Mouse (Mus musculus): ENCODE results near the gene Slc6a20b. TPM values are rescaled to one million over a fixed set of nuclear protein-coding genes. Genes with fewer than 3 reads are reported as not detected.

Slc6a20b gene
- total and polyA plus RNA-seq, 2 experiments from 2014 or later = 0.55 to 0.60 TPM

DNA sequence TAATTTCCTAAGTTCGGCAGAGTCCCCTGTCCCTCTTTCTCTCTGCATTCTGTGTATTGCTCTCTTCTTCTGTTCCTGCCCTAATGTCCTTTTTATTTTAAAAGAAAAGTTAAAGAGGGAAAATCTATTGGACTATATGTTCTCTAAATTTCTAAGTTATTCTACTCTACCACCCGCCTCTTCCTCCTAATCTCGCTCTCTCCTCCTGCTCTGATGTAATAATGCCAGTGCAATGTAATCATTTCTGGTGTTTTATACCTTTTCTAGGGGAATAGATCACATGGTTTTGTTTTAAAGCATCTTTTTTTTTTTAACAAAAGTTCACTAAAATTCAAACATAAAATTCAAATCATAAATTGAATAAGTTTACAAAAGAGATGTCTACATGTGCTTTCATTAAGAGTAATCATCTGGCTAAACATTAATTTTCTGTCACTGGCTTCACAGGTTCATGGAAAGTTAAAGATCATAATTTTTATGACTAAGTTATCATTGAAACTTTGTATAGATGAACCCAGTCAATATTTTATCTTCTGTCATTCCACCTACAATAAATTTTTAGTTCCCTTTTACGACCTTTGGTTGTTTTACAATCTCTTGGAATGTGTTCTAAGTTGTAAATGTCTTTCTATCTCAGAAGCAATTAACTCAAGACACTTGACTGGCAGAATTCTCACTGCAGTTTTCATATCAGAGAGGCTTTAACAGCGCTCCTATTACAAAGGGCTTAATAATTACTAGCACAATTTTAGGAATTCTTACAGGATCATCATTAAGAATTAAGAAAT lies 11.9 kb downstream of the Slc6a20b start:
- H3K9me3 ChIP-seq (ENCODE audit: low read length) = no peaks in the 10 kb centered on the region
- DNase-seq (ENCODE audit: low spot score) = no peak
- no peak overlapping the region for H3K4me3 ChIP-seq (ENCODE audit: low read depth, low read length)
- 90% methylated on average over 5 of the region's 5 CpGs for WGBS
- no peak overlapping the region for H3K27ac ChIP-seq (ENCODE audit: low read depth, low read length)
- H3K4me2 ChIP-seq (ENCODE audit: low read depth, low read length, poor library complexity, severe bottlenecking) = no peak overlapping the region
- H3K9ac ChIP-seq (replicated peaks; ENCODE audit: low read length, poor library complexity, severe bottlenecking) = no peak overlapping the region
- ATAC-seq (ENCODE audit: low FRiP score) = no peak
- no peak for TF ChIP-seq CTCF (IDR thresholded peaks at IDR 0.05)
- H3K4me1 ChIP-seq (ENCODE audit: insufficient read depth, low read length) = no peaks in the 10 kb centered on the region
- no peaks in the 10 kb centered on the region for H3K27me3 ChIP-seq (ENCODE audit: insufficient read depth, low read length)
- no peaks in the 10 kb centered on the region for H3K36me3 ChIP-seq (ENCODE audit: insufficient read depth, low read length)

DNA sequence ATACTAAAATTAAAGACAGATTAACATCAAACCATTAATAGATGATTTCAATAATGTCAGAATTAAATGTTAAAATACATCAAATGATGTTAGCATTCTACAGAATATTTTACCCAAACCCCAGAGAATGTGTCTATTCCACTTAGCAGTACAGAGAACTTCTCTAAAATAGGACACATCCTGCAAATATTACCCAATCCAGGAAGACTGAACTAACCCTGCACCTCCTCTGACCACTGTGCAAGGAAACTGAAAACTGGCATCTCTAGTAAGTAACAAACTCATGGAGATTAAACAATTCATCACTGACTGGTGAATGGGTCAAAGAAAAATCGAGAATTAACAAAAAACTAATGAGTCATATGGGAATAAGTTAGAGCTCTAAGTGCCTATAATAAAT lies 30.8 kb downstream of the Slc6a20b start:
- no peak for TF ChIP-seq CTCF (IDR thresholded peaks at IDR 0.05)
- H3K9ac ChIP-seq (replicated peaks; ENCODE audit: low read length, poor library complexity, severe bottlenecking) = no peak overlapping the region
- no peaks in the 10 kb centered on the region for H3K4me1 ChIP-seq (ENCODE audit: insufficient read depth, low read length)
- H3K27me3 ChIP-seq (ENCODE audit: insufficient read depth, low read length) = no peaks in the 10 kb centered on the region
- H3K9me3 ChIP-seq (ENCODE audit: low read length) = no peaks in the 10 kb centered on the region
- no peak overlapping the region for H3K27ac ChIP-seq (ENCODE audit: low read depth, low read length)
- H3K4me3 ChIP-seq (ENCODE audit: low read depth, low read length) = no peak overlapping the region
- H3K4me2 ChIP-seq (ENCODE audit: low read depth, low read length, poor library complexity, severe bottlenecking) = no peak overlapping the region
- ATAC-seq (ENCODE audit: low FRiP score) (no peak), DNase-seq (ENCODE audit: low spot score) (no peak)
- WGBS = 90% methylated on average over 1 of the region's 1 CpGs
- H3K36me3 ChIP-seq (ENCODE audit: insufficient read depth, low read length) = peaks cover 3% of the 10 kb centered on the region; the same call in 1 of the 2 replicates

DNA sequence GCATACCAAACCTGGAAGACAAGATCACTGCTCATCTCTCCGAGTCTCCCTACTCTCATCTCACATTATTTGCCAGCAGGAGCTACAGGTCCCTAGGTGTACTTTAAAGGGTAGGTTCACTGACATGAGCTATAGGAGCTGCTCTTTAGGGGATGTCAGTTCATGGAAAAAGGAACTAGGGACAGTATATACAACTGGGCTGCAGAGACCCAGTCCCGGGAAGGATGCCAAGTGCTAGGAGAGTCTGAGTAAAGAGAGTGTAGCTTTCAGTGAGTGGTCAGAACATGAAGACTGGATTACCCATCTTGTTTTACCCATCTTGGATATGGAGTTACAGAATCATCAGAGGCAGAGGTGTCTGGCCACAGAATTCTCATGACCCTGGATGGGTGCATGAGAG lies 35.0 kb downstream of the Slc6a20b start:
- Histone ChIP-seq H3K4me3 (ENCODE audit: low read depth, low read length) (no peak overlapping the region), H3K9me3 (ENCODE audit: low read length) (no peaks in the 10 kb centered on the region), H3K4me1 (ENCODE audit: insufficient read depth, low read length) (no peaks in the 10 kb centered on the region), H3K4me2 (ENCODE audit: low read depth, low read length, poor library complexity, severe bottlenecking) (no peak overlapping the region), H3K27ac (ENCODE audit: low read depth, low read length) (no peak overlapping the region), H3K9ac (replicated peaks; ENCODE audit: low read length, poor library complexity, severe bottlenecking) (no peak overlapping the region), H3K27me3 (ENCODE audit: insufficient read depth, low read length) (no peaks in the 10 kb centered on the region), H3K36me3 (ENCODE audit: insufficient read depth, low read length) (peaks cover 12% of the 10 kb centered on the region)
- ATAC-seq (ENCODE audit: low FRiP score) (no peak), DNase-seq (ENCODE audit: low spot score) (no peak)
- 94% methylated on average over 2 of the region's 2 CpGs for WGBS
- TF ChIP-seq CTCF (IDR thresholded peaks at IDR 0.05) = no peak

DNA sequence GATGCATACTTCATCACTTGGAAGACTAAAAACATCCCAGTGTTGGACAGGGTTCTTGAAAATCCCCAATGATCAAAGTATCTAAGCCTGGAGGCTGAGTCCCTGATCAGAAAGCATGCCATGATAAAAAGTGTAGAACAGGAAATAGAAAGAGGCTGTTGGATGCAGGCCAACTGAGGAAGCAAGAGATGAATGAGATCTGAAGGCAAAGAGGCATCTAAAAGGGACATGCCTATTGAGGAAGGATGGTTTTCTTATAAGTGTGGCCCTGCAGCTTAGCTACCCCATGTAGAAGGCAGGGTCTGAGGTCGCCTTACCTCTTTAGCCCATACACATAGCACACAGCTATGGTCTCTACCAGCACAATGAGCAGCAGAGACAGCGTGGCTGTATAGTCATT lies 35.5 kb downstream of the Slc6a20b start:
- WGBS = 98% methylated on average over 2 of the region's 2 CpGs

DNA sequence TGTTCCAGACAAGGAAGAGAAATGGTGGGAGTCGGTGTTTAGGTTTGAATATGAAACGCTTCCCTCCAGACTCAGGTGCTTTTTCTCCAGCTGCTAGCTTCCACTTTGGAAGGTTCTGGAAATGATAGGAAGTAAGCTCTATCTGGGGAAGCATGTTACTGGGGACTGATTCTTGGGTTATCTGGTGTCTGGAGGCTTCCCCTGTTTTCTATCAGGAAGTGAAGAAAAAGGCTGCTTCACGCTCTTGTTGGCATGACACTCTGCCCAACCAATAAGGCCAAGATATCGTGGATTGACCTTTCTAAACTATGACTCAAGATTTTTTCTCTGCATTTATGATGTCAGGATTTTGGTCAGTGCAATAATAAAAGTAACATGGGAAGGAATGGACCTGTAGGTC lies 37.2 kb downstream of the Slc6a20b start:
- no peak for TF ChIP-seq CTCF (IDR thresholded peaks at IDR 0.05)
- no peak for ATAC-seq (ENCODE audit: low FRiP score)
- WGBS = 97% methylated on average over 4 of the region's 4 CpGs

More for the DNA sequence above, 35.5 kb downstream of the Slc6a20b start:
- Histone ChIP-seq H3K27me3 (ENCODE audit: insufficient read depth, low read length) (no peaks in the 10 kb centered on the region), H3K9ac (replicated peaks; ENCODE audit: low read length, poor library complexity, severe bottlenecking) (no peak overlapping the region), H3K27ac (ENCODE audit: low read depth, low read length) (no peak overlapping the region), H3K4me1 (ENCODE audit: insufficient read depth, low read length) (no peaks in the 10 kb centered on the region), H3K9me3 (ENCODE audit: low read length) (no peaks in the 10 kb centered on the region), H3K4me3 (ENCODE audit: low read depth, low read length) (no peak overlapping the region), H3K4me2 (ENCODE audit: low read depth, low read length, poor library complexity, severe bottlenecking) (no peak overlapping the region), H3K36me3 (ENCODE audit: insufficient read depth, low read length) (peaks cover 12% of the 10 kb centered on the region)
- DNase-seq (ENCODE audit: low spot score) (no peak), ATAC-seq (ENCODE audit: low FRiP score) (no peak)
- no peak for TF ChIP-seq CTCF (IDR thresholded peaks at IDR 0.05)

DNA sequence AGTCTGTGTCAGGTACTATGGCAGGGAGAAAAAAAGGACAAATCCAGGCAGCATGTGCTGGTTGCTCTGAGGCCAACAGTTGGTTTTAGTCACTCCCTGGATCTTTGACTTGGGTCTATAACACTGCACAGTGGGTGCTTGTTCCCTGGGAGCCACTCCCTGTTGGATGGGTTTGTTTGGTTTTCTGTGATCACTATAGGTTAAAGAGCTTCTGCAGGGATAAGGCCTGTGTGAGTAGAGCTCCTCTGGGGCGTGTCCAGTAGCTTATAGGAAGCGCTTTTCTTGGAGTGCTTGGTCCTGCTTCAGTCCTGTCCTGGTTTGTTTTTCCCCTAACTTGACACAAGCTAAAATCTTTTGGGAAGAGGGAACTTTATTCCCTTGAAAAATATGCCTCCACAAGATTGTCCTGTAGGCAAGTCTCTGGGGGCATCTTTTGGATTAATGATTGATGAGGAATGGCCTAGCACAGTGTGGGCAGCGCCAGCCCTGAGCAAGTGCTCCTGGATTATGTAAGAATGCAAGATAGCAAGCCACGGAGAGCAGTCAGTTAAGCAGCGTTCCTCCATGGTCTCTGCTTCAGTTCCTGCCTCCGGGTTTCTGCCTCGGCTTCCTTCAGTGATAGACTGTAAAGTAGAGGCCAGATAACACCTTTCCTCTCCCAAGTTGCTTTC lies 43.0 kb downstream of the Slc6a20b start:
- Histone ChIP-seq H3K9ac (replicated peaks; ENCODE audit: low read length, poor library complexity, severe bottlenecking) (no peak overlapping the region), H3K4me1 (ENCODE audit: insufficient read depth, low read length) (no peaks in the 10 kb centered on the region), H3K36me3 (ENCODE audit: insufficient read depth, low read length) (peaks cover 26% of the 10 kb centered on the region), H3K4me3 (ENCODE audit: low read depth, low read length) (no peak overlapping the region), H3K27ac (ENCODE audit: low read depth, low read length) (no peak overlapping the region), H3K9me3 (ENCODE audit: low read length) (no peaks in the 10 kb centered on the region), H3K4me2 (ENCODE audit: low read depth, low read length, poor library complexity, severe bottlenecking) (no peak overlapping the region), H3K27me3 (ENCODE audit: insufficient read depth, low read length) (no peaks in the 10 kb centered on the region)
- ATAC-seq (ENCODE audit: low FRiP score) = no peak
- TF ChIP-seq CTCF (IDR thresholded peaks at IDR 0.05) = no peak
- DNase-seq (ENCODE audit: low spot score) = no peak
- WGBS = 86% methylated on average over 7 of the region's 7 CpGs

More for the DNA sequence above, 37.2 kb downstream of the Slc6a20b start:
- Histone ChIP-seq H3K27me3 (ENCODE audit: insufficient read depth, low read length) (no peaks in the 10 kb centered on the region), H3K4me2 (ENCODE audit: low read depth, low read length, poor library complexity, severe bottlenecking) (no peak overlapping the region), H3K4me3 (ENCODE audit: low read depth, low read length) (no peak overlapping the region), H3K36me3 (ENCODE audit: insufficient read depth, low read length) (peaks cover 16% of the 10 kb centered on the region), H3K9me3 (ENCODE audit: low read length) (no peaks in the 10 kb centered on the region), H3K27ac (ENCODE audit: low read depth, low read length) (no peak overlapping the region), H3K4me1 (ENCODE audit: insufficient read depth, low read length) (no peaks in the 10 kb centered on the region), H3K9ac (replicated peaks; ENCODE audit: low read length, poor library complexity, severe bottlenecking) (no peak overlapping the region)
- DNase-seq (ENCODE audit: low spot score) = no peak
